Mouse (Mus musculus) neural tube, embryonic 15.5 days (tissue): Measurements from ENCODE around the gene Grin1. TPM values are rescaled to one million over a fixed set of nuclear protein-coding genes. Genes with fewer than 3 reads are reported as not detected.

Experiments used
- ATAC-seq: fragments of 200-750 bp; cut with Nextera tagmentation; 2 replicates; pipeline ENCODE4 v1.8.0; 2017; ENCODE audit warnings: mild to moderate bottlenecking, moderate TSS enrichment, moderate library complexity; ENCODE audit not compliant: low FRiP score
- H3K27ac ChIP-seq: fragments of 300-500 bp; sonication (generic); replicated peaks from 2 replicates; pipeline ENCODE4 v1.5.1; 2015; ENCODE audit warnings: mild to moderate bottlenecking, inconsistent platforms
- H3K27me3 ChIP-seq: fragments of 300-500 bp; sonication (generic); replicated peaks from 2 replicates; pipeline ENCODE4 v1.6.1; 2015; ENCODE audit warnings: inconsistent platforms
- H3K36me3 ChIP-seq: fragments of 300-500 bp; sonication (generic); 2 replicates; pipeline ENCODE4 v1.6.1; 2015; ENCODE audit warnings: inconsistent platforms
- H3K4me1 ChIP-seq: fragments of 300-500 bp; sonication (generic); 2 replicates; pipeline ENCODE4 v1.6.1; 2015; ENCODE audit warnings: inconsistent platforms
- H3K4me2 ChIP-seq: fragments of 300-500 bp; sonication (generic); 2 replicates; pipeline ENCODE4 v1.6.1; 2015; ENCODE audit warnings: inconsistent platforms, mild to moderate bottlenecking, moderate library complexity
- H3K4me3 ChIP-seq: fragments of 300-500 bp; sonication (generic); replicated peaks from 2 replicates; pipeline ENCODE4 v1.5.1; 2015; ENCODE audit warnings: mild to moderate bottlenecking, inconsistent platforms
- H3K9ac ChIP-seq: fragments of 300-500 bp; sonication (generic); replicated peaks from 2 replicates; pipeline ENCODE4 v1.6.1; 2015; ENCODE audit warnings: mild to moderate bottlenecking, inconsistent platforms
- H3K9me3 ChIP-seq: fragments of 300-500 bp; sonication (generic); replicated peaks from 2 replicates; pipeline ENCODE4 v1.6.1; 2016; ENCODE audit warnings: inconsistent platforms
- WGBS: fragments of 180-500 bp; shearing (Covaris S2); methylation state at CpG from one replicate; pipeline ENCODE4 v1.1.7; 2015; ENCODE audit warnings: mixed read lengths; 5-methylcytosine and 5-hydroxymethylcytosine counted together
- polyA plus RNA-seq: library from polyadenylated mRNA; unstranded; fragments of >200 nt; fragmentation: Nextera tagmentation; extraction: Ambion mirVana; gene quantifications from 2 replicates; pipeline ENCODE4 v1.2.1, GENCODE M21; 2015

Gene Grin1
- polyA plus RNA-seq = 58.0 and 68.4 TPM in 2 replicates

DNA sequence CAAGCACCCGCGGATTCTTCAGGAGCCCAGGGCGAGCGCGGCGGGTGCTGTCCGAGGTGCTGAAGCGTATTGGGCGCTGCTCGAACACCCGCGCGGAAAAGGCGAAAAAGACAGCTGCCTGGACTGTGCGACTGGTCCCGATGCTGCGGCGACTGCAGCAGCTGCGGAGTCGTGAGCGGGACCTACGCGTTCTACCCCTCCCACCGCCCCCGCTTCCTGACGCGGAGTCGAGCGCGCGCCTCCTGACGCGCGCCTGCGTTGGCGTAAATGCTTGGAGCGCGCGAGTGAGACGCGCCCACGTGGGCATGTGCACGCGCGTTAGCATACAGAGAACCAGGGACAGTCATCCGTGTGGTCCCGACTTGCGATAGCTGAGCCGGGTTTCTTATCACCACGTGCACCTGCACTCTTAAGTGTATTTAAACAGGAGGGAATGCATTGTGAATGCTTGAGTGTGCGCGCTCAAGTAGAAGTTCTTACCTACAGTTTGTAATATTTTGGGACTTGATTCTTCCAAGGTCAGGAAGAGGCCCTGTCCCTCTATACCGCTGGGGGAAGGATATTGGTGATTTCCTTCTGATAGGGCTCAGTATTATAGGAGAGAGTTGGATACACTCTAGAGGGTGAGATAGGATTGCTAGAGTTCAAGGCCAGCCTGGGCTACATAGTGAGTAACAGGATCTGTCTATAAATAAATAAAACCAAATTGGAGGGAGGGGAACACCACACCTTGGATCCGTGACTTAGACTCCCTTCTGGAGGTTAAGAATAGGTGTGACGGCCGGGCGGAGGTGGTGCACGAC, at the start of gene Grin1:
Gene Grin1 (minus strand): TSS at position 217 of the 803 bp plus-strand sequence.
- H3K27me3 ChIP-seq = peaks cover 61% of the 10 kb centered on the region
- 9% methylated on average over 58 of the region's 58 CpGs for WGBS
- H3K9me3 ChIP-seq = no peaks in the 10 kb centered on the region
- peak within 1 kb of the TSS; percentile 72 for H3K4me2 ChIP-seq
- peaks cover 14% of the 10 kb centered on the region for H3K36me3 ChIP-seq
- peak within 1 kb of the TSS; percentile 66 for H3K4me3 ChIP-seq
- peak within 1 kb of the TSS; percentile 92 for H3K27ac ChIP-seq
- peak within 1 kb of the TSS; percentile 69 for H3K9ac ChIP-seq
- peaks cover 27% of the 10 kb centered on the region for H3K4me1 ChIP-seq
- peak; percentile 87 for ATAC-seq

DNA sequence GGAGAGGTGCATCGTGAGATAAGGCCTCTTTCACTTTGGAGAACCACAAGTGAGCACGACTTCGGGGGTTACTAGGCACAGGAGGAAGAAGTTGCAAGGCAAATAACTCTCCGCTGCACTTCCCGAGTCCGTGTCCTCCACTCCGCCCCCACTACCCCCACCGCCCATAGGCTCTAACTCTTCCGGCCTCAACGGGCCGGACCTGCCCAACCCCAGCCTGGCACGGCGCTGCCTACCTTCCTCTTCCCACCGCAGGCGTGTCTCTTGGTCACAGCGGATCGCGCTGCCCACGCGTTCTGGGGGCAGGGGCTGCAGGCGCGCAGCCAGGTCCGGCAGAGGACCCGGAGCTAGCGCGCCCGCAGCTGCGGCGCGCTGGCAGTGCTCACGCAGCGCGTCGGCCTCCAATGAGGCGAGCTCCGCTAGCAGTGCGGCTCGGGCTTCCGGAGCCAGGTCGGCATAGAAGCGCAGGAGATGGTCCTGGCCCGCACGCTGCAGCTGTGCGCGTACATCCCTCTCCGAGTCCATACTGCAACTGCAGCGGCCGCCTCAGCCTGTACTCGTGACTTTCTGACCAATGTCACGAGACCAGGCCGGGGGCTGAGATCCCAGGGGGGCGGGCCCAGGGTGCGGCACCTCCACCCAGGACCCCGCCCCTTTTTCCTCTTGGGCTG, 46.2 kb upstream of the Grin1 start, which contains the start of gene Uap1l1:
Gene Uap1l1 (minus strand): TSS at position 592 of the 671 bp plus-strand sequence.
- Histone ChIP-seq H3K9ac (peak within 1 kb of the TSS; percentile 64), H3K36me3 (no peaks in the 10 kb centered on the region), H3K9me3 (no peaks in the 10 kb centered on the region), H3K27ac (peak within 1 kb of the TSS; percentile 46; the same call in 1 of the 2 replicates), H3K4me1 (peaks cover 14% of the 10 kb centered on the region), H3K27me3 (peaks cover 35% of the 10 kb centered on the region), H3K4me3 (peak within 1 kb of the TSS; percentile 57), H3K4me2 (peak within 1 kb of the TSS; percentile 99)
- ATAC-seq = peak; percentile 79
- WGBS = 0% methylated on average over 53 of the region's 54 CpGs

DNA sequence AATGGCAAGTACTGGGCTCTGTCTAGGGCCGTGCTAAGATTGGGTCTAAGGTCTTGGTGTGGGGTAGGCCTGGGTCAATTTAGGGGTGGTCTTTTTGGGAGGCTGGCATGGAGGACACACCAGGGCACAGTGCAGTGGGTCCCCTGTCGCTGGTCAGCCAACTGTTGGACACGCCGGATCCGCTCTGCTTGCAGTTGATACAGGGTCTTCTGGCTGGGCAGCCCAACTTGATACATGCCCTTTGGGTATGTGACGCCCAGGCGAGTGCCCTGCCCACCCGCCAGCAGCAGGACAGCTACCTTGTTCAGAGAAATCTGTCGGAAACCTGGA, 45.7 kb upstream of the Grin1 start:
- Histone ChIP-seq H3K4me2 (peak overlapping the region; percentile 99), H3K9ac (peak overlapping the region; percentile 64), H3K27ac (no peak overlapping the region), H3K9me3 (no peaks in the 10 kb centered on the region), H3K4me1 (peaks cover 14% of the 10 kb centered on the region), H3K27me3 (peaks cover 35% of the 10 kb centered on the region), H3K36me3 (no peaks in the 10 kb centered on the region), H3K4me3 (peak overlapping the region; percentile 57)
- 34% methylated on average over 9 of the region's 9 CpGs for WGBS
- no peak for ATAC-seq

DNA sequence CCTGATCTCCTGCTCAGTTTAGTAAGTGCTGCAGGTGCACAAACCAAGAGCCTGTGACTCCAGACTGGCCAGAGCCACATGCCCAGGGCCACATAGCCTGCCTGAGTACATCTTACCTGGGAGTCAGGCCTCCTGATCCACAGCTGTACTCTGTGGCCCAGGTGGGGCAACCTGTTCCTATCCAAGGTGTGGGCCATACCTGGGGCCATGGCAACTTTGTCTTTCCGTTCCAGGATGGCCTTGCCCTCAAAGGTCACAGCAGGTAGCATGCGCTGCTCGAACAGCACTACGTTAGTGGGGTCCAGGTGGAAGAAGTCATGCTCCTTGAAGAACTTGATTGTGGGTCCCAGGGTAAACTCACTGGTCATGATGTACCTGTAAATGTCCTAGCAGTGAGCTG, 45.3 kb upstream of the Grin1 start:
- H3K4me3 ChIP-seq = 0 out of 2 replicates have a peak overlapping the region, but pooled peaks have one; percentile 57

DNA sequence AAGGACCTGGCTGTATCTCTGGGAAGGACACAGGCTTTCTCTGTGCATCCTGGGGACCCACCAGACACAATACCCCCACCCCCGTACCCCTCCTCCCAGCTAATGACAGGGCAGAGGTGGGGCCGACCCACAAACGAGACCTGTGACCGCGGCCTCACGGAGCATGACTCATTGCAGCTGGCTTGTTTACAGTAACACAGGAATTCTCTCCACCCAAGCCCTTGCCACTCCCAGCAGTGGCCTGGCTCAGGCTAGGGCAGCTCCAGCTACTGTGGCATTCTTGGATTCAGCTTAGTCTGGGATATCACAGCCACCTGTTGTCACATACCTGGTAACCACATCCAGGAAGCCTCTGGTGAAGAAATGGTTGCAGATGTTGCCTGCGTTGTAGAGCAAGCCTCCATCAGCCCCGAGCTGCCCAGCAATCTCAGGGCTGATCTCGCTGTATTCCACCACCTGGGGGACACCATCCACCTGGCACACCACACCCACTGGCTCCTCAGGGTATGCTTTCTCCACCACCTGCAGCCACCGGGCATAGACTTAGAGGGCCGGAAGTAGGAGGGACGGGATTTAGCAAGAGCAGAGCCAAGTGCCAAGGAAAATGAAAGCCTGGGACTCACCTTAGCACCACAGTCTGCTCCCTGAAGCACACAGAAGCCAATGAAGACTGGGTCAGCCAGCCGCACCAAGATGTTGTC, 44.6 kb upstream of the Grin1 start:
- no peak overlapping the region for H3K27ac ChIP-seq
- 56% methylated on average over 13 of the region's 13 CpGs for WGBS
- H3K9ac ChIP-seq = no peak overlapping the region
- H3K9me3 ChIP-seq = no peaks in the 10 kb centered on the region
- H3K4me2 ChIP-seq = no peak overlapping the region
- no peaks in the 10 kb centered on the region for H3K36me3 ChIP-seq
- peaks cover 35% of the 10 kb centered on the region for H3K27me3 ChIP-seq
- H3K4me1 ChIP-seq = peaks cover 14% of the 10 kb centered on the region
- no peak overlapping the region for H3K4me3 ChIP-seq
- ATAC-seq = no peak

More for the DNA sequence above, 45.3 kb upstream of the Grin1 start:
- Histone ChIP-seq H3K27me3 (peaks cover 35% of the 10 kb centered on the region), H3K27ac (no peak overlapping the region), H3K36me3 (no peaks in the 10 kb centered on the region), H3K4me2 (peak overlapping the region; percentile 99), H3K9ac (0 out of 2 replicates have a peak overlapping the region, but pooled peaks have one; percentile 64), H3K9me3 (no peaks in the 10 kb centered on the region), H3K4me1 (peaks cover 14% of the 10 kb centered on the region)
- 88% methylated on average over 4 of the region's 4 CpGs for WGBS
- no peak for ATAC-seq

DNA sequence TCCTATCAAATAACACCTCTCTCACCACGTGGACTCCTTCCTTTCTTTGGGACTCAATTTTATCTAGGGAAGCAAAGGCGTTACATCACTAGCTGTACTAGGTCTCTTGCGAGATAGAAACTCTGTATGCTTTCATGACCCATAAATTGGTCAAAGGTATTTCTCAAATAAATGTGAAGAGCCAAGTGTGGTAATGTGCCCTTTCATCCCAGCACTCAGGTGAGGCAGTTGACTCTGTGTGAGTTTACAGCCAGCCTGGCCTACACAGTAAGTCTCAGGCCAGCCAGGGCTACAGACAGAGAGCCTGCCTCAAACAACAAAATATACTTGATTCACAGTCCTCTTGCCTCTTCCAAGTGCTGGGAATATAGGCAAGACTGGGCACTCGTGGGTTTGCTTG, 40.9 kb upstream of the Grin1 start:
- 88% methylated on average over 4 of the region's 4 CpGs for WGBS
- Histone ChIP-seq H3K9me3 (no peaks in the 10 kb centered on the region), H3K27me3 (peaks cover 17% of the 10 kb centered on the region), H3K36me3 (no peaks in the 10 kb centered on the region), H3K4me3 (no peak overlapping the region), H3K4me1 (peaks cover 28% of the 10 kb centered on the region), H3K4me2 (no peak overlapping the region), H3K27ac (no peak overlapping the region), H3K9ac (no peak overlapping the region)
- no peak for ATAC-seq

DNA sequence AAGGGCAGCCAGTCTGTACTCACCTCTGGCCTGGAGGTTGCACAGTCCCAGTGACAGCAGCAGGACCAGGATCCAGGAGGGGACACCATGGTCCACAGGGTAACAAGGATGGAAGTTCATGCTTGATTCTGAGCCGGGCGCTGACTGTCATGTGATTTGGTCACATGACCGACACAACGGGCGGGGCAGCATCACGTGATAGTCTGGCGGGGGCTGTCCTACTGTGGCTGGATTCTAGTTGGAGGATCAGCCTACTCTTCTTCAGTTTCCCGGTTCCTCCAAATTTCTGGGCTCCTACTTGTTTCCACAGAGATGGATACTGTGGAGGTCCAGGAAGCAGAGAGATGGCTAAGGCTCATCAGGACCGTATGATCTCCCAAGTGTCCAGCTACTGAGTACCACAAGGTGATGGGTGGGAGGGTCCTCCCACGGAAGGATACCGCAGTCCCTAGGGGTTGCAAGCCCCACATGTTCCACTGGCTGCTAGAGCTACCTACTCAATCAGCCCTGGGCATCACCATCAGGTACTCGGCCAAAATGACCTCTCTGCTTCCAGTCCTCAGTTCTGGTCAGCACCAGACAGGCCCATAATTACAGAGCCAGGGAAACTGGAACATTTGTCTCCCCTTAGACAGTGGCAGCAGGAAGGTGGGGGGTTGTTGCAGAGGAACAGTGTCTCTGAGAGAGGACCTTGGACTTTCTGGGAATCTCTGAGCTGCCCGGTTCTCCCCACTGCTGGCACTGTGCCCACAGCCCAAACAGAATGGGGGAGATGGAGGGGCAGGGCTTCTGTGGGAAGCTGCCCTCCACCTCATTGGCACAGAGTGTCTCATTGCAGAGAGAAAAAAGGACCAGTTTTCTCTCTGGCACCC, 37.5 kb upstream of the Grin1 start, which contains the start of gene Dpp7:
Gene Dpp7 (minus strand): TSS at position 152 of the 872 bp plus-strand sequence.
- peak; percentile 88 for ATAC-seq
- H3K9me3 ChIP-seq = no peaks in the 10 kb centered on the region
- whole genome bisulfite sequencing = 5% methylated on average over 13 of the region's 13 CpGs
- H3K9ac ChIP-seq = peak within 1 kb of the TSS; percentile 59
- H3K4me2 ChIP-seq = peak within 1 kb of the TSS; percentile 94
- H3K27ac ChIP-seq = peak within 1 kb of the TSS; percentile 45; the same call in 1 of the 2 replicates
- H3K36me3 ChIP-seq = peaks cover 23% of the 10 kb centered on the region
- no peaks in the 10 kb centered on the region for H3K27me3 ChIP-seq
- peaks cover 29% of the 10 kb centered on the region for H3K4me1 ChIP-seq
- H3K4me3 ChIP-seq = peak within 1 kb of the TSS; percentile 57

DNA sequence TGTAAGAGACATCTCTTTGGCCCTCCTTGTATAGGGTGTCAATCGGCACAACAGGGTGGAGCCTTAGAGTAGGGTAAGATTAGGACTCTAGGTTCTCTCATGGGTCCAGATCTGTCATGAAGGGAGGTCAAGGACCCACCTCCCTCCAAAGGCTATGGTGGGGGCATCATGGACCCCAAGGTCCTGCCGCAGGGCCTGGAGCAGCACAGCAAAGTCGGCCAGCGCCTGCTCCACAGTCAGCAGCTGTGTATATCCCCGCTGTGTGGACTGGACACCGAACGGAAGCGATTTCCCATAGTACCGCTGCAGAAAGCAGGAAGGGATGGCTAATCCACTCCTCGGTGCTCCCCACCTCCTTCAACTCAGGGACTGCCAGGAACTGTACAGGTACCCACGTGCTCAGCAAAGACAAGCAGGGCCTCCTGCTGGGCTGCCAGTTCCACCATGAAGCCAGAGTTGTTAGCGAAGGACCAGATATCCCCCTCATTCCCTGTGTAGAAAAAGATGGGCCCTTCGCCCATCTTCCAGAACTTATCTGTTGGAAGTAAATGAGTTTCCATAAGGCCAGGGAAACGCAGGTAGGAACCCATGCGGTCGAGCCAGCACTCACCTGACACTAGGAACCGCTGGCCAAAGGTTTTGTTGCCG, 36.6 kb upstream of the Grin1 start:
- Histone ChIP-seq H3K4me1 (peaks cover 29% of the 10 kb centered on the region), H3K36me3 (peaks cover 31% of the 10 kb centered on the region), H3K9me3 (no peaks in the 10 kb centered on the region), H3K4me3 (peak overlapping the region; percentile 57), H3K9ac (peak overlapping the region; percentile 59), H3K27me3 (no peaks in the 10 kb centered on the region), H3K27ac (no peak overlapping the region), H3K4me2 (peak overlapping the region; percentile 94)
- 37% methylated on average over 18 of the region's 18 CpGs for WGBS
- peak; percentile 16; the same call in 1 of the 2 replicates for ATAC-seq

DNA sequence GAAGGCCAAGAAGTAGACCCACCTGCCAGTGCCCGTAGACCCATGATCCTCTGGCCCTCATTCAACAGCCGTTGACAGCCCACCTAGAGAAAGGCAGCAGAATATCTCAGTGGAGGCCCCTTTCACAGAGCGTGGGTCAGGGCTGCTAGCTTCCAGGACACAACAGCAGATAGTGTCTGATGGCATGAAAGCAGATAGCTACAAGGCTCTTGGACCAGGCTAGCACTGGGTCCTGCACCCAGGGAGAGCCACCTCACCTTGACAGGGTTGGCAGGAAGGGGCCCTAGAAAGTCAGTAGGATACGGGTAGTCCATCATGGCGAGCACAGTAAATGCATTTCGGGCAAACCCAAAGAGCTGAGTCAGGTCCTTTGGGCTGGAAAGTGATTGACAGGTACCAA, 35.2 kb upstream of the Grin1 start:
- Histone ChIP-seq H3K4me3 (no peak overlapping the region), H3K27ac (no peak overlapping the region), H3K9ac (no peak overlapping the region), H3K27me3 (no peaks in the 10 kb centered on the region), H3K4me1 (peaks cover 29% of the 10 kb centered on the region), H3K4me2 (no peak overlapping the region), H3K36me3 (peaks cover 45% of the 10 kb centered on the region), H3K9me3 (no peaks in the 10 kb centered on the region)
- 92% methylated on average over 6 of the region's 6 CpGs for WGBS
- ATAC-seq = no peak

DNA sequence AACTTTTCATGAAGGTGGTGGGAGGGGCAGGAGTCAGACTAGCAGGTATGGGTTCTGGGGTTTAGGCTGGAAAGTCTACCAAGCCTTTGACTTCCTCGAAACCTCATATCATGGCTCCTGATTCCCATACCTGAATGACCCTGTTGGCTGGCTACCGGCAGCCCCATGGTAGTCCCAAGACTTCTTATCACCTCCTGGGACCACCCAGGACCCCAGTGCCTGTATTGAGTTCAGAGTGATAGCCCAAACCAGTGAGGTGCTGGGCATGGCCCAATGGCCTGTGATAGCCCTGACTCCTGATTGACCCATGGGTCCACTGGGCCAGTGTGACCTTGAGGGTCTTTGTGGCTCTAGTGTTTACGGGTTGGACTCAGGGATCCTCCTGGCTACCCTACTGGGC, 31.7 kb upstream of the Grin1 start:
- Histone ChIP-seq H3K4me3 (no peak overlapping the region), H3K36me3 (peaks cover 77% of the 10 kb centered on the region), H3K9me3 (no peaks in the 10 kb centered on the region), H3K27me3 (no peaks in the 10 kb centered on the region), H3K4me1 (peaks cover 14% of the 10 kb centered on the region), H3K9ac (no peak overlapping the region), H3K27ac (no peak overlapping the region), H3K4me2 (no peak overlapping the region)
- no peak for ATAC-seq
- WGBS = 97% methylated on average over 3 of the region's 3 CpGs
